Mouse (Mus musculus) common myeloid progenitor, adult 5-6 weeks (primary cell): ENCODE measurements around the gene Ift122. TPM values are rescaled to one million over a fixed set of nuclear protein-coding genes. Genes with fewer than 3 reads are reported as not detected.

Experiments
- ATAC-seq: replicated peaks from 2 replicates; pipeline ENCODE4 v1.8.0; 2016; ENCODE audit warnings: low read depth, mild to moderate bottlenecking, moderate TSS enrichment, inconsistent platforms; ENCODE audit not compliant: poor library complexity, severe bottlenecking
- total RNA-seq: library from RNA; stranded (forward); fragments of 200-1000, 187-1606 nt; gene quantifications from 2 replicates; pipeline ENCODE4 v1.2.3, GENCODE M21; 2017

Gene Ift122
- total RNA-seq, 1 experiment from 2014 or later = 6.2 TPM

- peak; percentile 84 for ATAC-seq
Measured at GRCm38 (mm10) chr6:115886894-115887293, 33.6 kb downstream of the Ift122 start.

- ATAC-seq = 0 out of 2 replicates have a peak, but pooled peaks have one; percentile 40
Measured at GRCm38 (mm10) chr6:115888296-115888695, 35.0 kb downstream of the Ift122 start.

- no peak for ATAC-seq
Measured at GRCm38 (mm10) chr6:115890601-115891000, 37.3 kb downstream of the Ift122 start.

- ATAC-seq = no peak
Measured at GRCm38 (mm10) chr6:115891061-115891460, 37.8 kb downstream of the Ift122 start.

GRCm38 (mm10) chr6:115891497-115892061, 38.3 kb downstream of the Ift122 start:
- ATAC-seq = no peak

- ATAC-seq = no peak
Measured at GRCm38 (mm10) chr6:115892363-115892762, 39.1 kb downstream of the Ift122 start.

GRCm38 (mm10) chr6:115896346-115896745, 43.1 kb downstream of the Ift122 start:
- no peak for ATAC-seq

- ATAC-seq = peak; percentile 65
Measured at GRCm38 (mm10) chr6:115897117-115897516, 43.8 kb downstream of the Ift122 start.

- no peak for ATAC-seq
Measured at GRCm38 (mm10) chr6:115897926-115898520, 44.8 kb downstream of the Ift122 start.

GRCm38 (mm10) chr6:115901062-115901461, 47.8 kb downstream of the Ift122 start:
- peak; percentile 82 for ATAC-seq

GRCm38 (mm10) chr6:115901489-115901931, 48.2 kb downstream of the Ift122 start:
- no peak for ATAC-seq

GRCm38 (mm10) chr6:115902545-115902944, 49.3 kb downstream of the Ift122 start:
- no peak for ATAC-seq

GRCm38 (mm10) chr6:115905568-115905967, 52.3 kb downstream of the Ift122 start:
- no peak for ATAC-seq

- ATAC-seq = peak; percentile 24
Measured at GRCm38 (mm10) chr6:115906455-115906854, 53.2 kb downstream of the Ift122 start.

GRCm38 (mm10) chr6:115906871-115907270, 53.6 kb downstream of the Ift122 start:
- peak; percentile 75 for ATAC-seq

GRCm38 (mm10) chr6:115908421-115908982, 55.2 kb downstream of the Ift122 start:
- ATAC-seq = no peak

GRCm38 (mm10) chr6:115909052-115909451, 55.8 kb downstream of the Ift122 start:
- ATAC-seq = peak; percentile 50

- peak; percentile 33; the same call in 1 of the 2 replicates for ATAC-seq
Measured at GRCm38 (mm10) chr6:115909940-115910339, 56.7 kb downstream of the Ift122 start.

GRCm38 (mm10) chr6:115911763-115912162, 58.5 kb downstream of the Ift122 start:
- no peak for ATAC-seq

- ATAC-seq = no peak
Measured at GRCm38 (mm10) chr6:115913482-115913881, 60.2 kb downstream of the Ift122 start.

- no peak for ATAC-seq
Measured at GRCm38 (mm10) chr6:115914511-115915202, 61.4 kb downstream of the Ift122 start.
